ENCODE assay signal across 8 mouse cellular contexts in the genomic region with DNA sequence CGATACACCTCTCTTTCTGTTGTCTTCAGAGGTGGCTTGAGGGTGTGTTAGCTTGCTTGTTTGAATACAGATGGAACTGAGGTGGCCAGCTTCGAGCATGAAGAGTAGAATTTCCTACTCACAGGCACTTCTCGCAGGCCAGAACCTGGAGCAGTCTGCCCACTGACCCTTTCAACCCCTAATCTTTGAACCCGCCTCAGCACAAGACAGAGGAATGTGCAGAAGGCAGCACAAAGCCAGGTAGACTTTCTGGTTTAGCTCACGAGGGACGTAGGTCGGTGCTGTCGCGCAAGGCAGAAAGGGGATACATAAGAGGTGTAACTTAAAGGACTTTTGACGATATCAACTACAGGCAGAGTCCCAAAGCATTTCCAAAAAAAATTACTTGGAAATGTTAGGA. TPM values are rescaled to one million over a fixed set of nuclear protein-coding genes. Genes with fewer than 3 reads are reported as not detected.
A peak's percentile ranks its signal among the peaks of the same experiment; 100 is the strongest.
DNase-seq lines count a peak whose midpoint lies in the region; ATAC-seq and TF ChIP-seq lines count a peak whose summit lies in the region.

No protein-coding gene starts in this region.

- TF ChIP-seq POLR2A in CH12.LX (IDR thresholded peaks at IDR 0.05; ENCODE audit: low read depth, low read length), result no peak

- peak overlapping the region; percentile 68 for H3K4me2 ChIP-seq in CH12.LX (ENCODE audit: insufficient read depth, low read depth, poor library complexity, severe bottlenecking)
- peak overlapping the region; percentile 80 for H3K4me2 ChIP-seq in embryonic facial prominence, embryonic 12.5 days (replicated peaks)
- peak overlapping the region; percentile 68 for H3K4me2 ChIP-seq in intestine, embryonic 15.5 days (replicated peaks)
- H3K4me2 ChIP-seq in liver, embryonic 16.5 days (ENCODE audit: low read depth, low read length), result peak overlapping the region; percentile 95

- no peak overlapping the region for H3K27ac ChIP-seq in CH12.LX (ENCODE audit: insufficient read depth, low read depth)
- no peak overlapping the region for H3K27ac ChIP-seq in embryonic facial prominence, embryonic 12.5 days
- peak overlapping the region; percentile 89 for H3K27ac ChIP-seq in intestine, embryonic 15.5 days
- no peak overlapping the region for H3K27ac ChIP-seq in liver, embryonic 16.5 days (ENCODE audit: low read length)

- TF ChIP-seq RAD21 in CH12.LX (IDR thresholded peaks at IDR 0.05; ENCODE audit: low read depth, low read length), result no peak

- peak overlapping the region; percentile 65 for H3K9ac ChIP-seq in CH12.LX (ENCODE audit: insufficient read depth, low read depth)
- H3K9ac ChIP-seq in embryonic facial prominence, embryonic 12.5 days, result peak overlapping the region; percentile 72
- peak overlapping the region; percentile 88 for H3K9ac ChIP-seq in intestine, embryonic 15.5 days
- peak overlapping the region; percentile 76 for H3K9ac ChIP-seq in liver, embryonic 16.5 days (ENCODE audit: low read depth, low read length)

- no peak for TF ChIP-seq CTCF in CH12.LX (conservative IDR thresholded peaks at IDR 0.05 in 1 of 2, IDR thresholded peaks at IDR 0.05 in 1 of 2; ENCODE audit: low read depth in 2 of 2, low read length in 2 of 2)

- peaks cover 0 to 19% of the 10 kb centered on the region in 2 experiments; a peak in 2 of 4 replicates for H3K4me1 ChIP-seq in CH12.LX (ENCODE audit: control insufficient read depth in 1 of 2, insufficient read depth in 2 of 2)
- peaks cover 48% of the 10 kb centered on the region for H3K4me1 ChIP-seq in embryonic facial prominence, embryonic 12.5 days
- H3K4me1 ChIP-seq in intestine, embryonic 15.5 days (replicated peaks), result peaks cover 33% of the 10 kb centered on the region; the same call in 1 of the 2 replicates
- peaks cover 13% of the 10 kb centered on the region for H3K4me1 ChIP-seq in liver, embryonic 16.5 days (ENCODE audit: control insufficient read depth, low read depth, low read length)

- peak overlapping the region; percentile 50 to 87 (median 69) for H3K4me3 ChIP-seq in CH12.LX (replicated peaks in 1 of 3; ENCODE audit: low read depth in 2 of 3, low read length in 2 of 3, poor library complexity in 1 of 3)
- H3K4me3 ChIP-seq in embryonic facial prominence, embryonic 12.5 days, result peak overlapping the region; percentile 73
- peak overlapping the region; percentile 85 for H3K4me3 ChIP-seq in intestine, embryonic 15.5 days (replicated peaks)
- H3K4me3 ChIP-seq in liver, embryonic 16.5 days (ENCODE audit: low read depth, low read length), result peak overlapping the region; percentile 76

- no peak for ATAC-seq in embryonic facial prominence, embryonic 12.5 days (ENCODE audit: insufficient number of reproducible peaks, insufficient read depth, low FRiP score, low TSS enrichment)
- ATAC-seq in intestine, embryonic 15.5 days, result peak; percentile 26
- no peak for ATAC-seq in liver, embryonic 16.5 days (ENCODE audit: low read depth)

- no peak for TF ChIP-seq EP300 in CH12.LX (IDR thresholded peaks at IDR 0.05; ENCODE audit: low read length)

- H3K27me3 ChIP-seq in CH12.LX (replicated peaks), result peaks cover 12% of the 10 kb centered on the region
- no peaks in the 10 kb centered on the region for H3K27me3 ChIP-seq in embryonic facial prominence, embryonic 12.5 days
- no peaks in the 10 kb centered on the region for H3K27me3 ChIP-seq in intestine, embryonic 15.5 days (replicated peaks)
- H3K27me3 ChIP-seq in liver, embryonic 16.5 days (ENCODE audit: control insufficient read depth, insufficient read depth, low read depth, low read length), result no peaks in the 10 kb centered on the region

- peaks cover 0 to 10% of the 10 kb centered on the region in 2 experiments for H3K36me3 ChIP-seq in CH12.LX (replicated peaks in 1 of 2; ENCODE audit: control insufficient read depth in 1 of 2, insufficient read depth in 1 of 2, low read length in 1 of 2)
- no peaks in the 10 kb centered on the region for H3K36me3 ChIP-seq in embryonic facial prominence, embryonic 12.5 days
- no peaks in the 10 kb centered on the region; the same call in 1 of the 2 replicates for H3K36me3 ChIP-seq in intestine, embryonic 15.5 days
- no peaks in the 10 kb centered on the region for H3K36me3 ChIP-seq in liver, embryonic 16.5 days (ENCODE audit: control insufficient read depth, insufficient read depth)

- dilution Hi-C loops in CH12.LX (cut with MboI; ENCODE audit: extremely low pct_ligation_motif_present, extremely low pct_unique_long_range_greater_than_20kb, low sequenced_read_pairs), result no loop called here

- H3K79me2 ChIP-seq in CH12.LX (replicated peaks; ENCODE audit: control insufficient read depth, extremely low read depth, insufficient read depth, poor library complexity, severe bottlenecking), result peaks cover 5% of the 10 kb centered on the region

- 2% methylated on average over 10 of the region's 10 CpGs for WGBS in embryonic facial prominence, embryonic 12.5 days
- 2% methylated on average over 10 of the region's 10 CpGs for WGBS in intestine, embryonic 15.5 days
- WGBS in liver, embryonic 16.5 days (ENCODE audit: insufficient replicate concordance), result 8% methylated on average over 10 of the region's 10 CpGs

- in situ Hi-C loops in CH12.LX (cut with MboI; ENCODE audit: low pct_ligation_motif_present, low pct_unique_long_range_greater_than_20kb, low sequenced_read_pairs), result no loop called here

- no peaks in the 10 kb centered on the region for H3K9me3 ChIP-seq in CH12.LX (replicated peaks; ENCODE audit: low read length)
- H3K9me3 ChIP-seq in embryonic facial prominence, embryonic 12.5 days, result no peaks in the 10 kb centered on the region
- H3K9me3 ChIP-seq in intestine, embryonic 15.5 days, result no peaks in the 10 kb centered on the region
- no peaks in the 10 kb centered on the region for H3K9me3 ChIP-seq in liver, embryonic 16.5 days (replicated peaks; ENCODE audit: control insufficient read depth, low read length)

- DNase-seq in adrenal gland, adult (ENCODE audit: inconsistent age in 2 of 2, low spot score in 1 of 2), result peak; percentile 24 to 72
- DNase-seq in adrenal gland, postnatal 25 days, result no peak
- DNase-seq in CH12.LX (ENCODE audit: extremely low read depth), result no peak
- DNase-seq in thymus, postnatal 4 days, result peak; percentile 32
- no peak for DNase-seq in urinary bladder, postnatal 25 days (ENCODE audit: low spot score)

TF ChIP-seq in CH12.LX, 34 proteins besides CTCF, POLR2A, EP300 and RAD21:
- TF ChIP-seq GABPA (IDR thresholded peaks at IDR 0.05; ENCODE audit: insufficient replicate concordance, low read depth, low read length) (no peak), SIN3A (IDR thresholded peaks at IDR 0.05; ENCODE audit: low read length) (no peak), MAFK (IDR thresholded peaks at IDR 0.05; ENCODE audit: insufficient replicate concordance, low read length) (no peak), CHD2 (IDR thresholded peaks at IDR 0.05; ENCODE audit: low read length) (no peak), HCFC1 (IDR thresholded peaks at IDR 0.05; ENCODE audit: low read depth, low read length) (no peak), SMC3 (IDR thresholded peaks at IDR 0.05; ENCODE audit: low read depth, low read length) (no peak), MAZ (IDR thresholded peaks at IDR 0.05; ENCODE audit: low read depth, low read length) (no peak), KAT2A (IDR thresholded peaks at IDR 0.05; ENCODE audit: insufficient replicate concordance, low read length) (no peak), USF1 (IDR thresholded peaks at IDR 0.05; ENCODE audit: low read depth, low read length) (no peak), MEF2A (IDR thresholded peaks at IDR 0.05; ENCODE audit: borderline replicate concordance, low read depth, low read length) (no peak), ELF1 (IDR thresholded peaks at IDR 0.05; ENCODE audit: low read depth, low read length) (no peak), JUND (conservative IDR thresholded peaks at IDR 0.05; ENCODE audit: low read depth, low read length) (no peak), ETS1 (conservative IDR thresholded peaks at IDR 0.05; ENCODE audit: low read depth, low read length) (no peak)

RNA-seq across cellular contexts. Expression of gene Arhgap10, which starts 0.9 kb away (rescaled TPM):
- 28.9 and 34.3 TPM in 2 replicates for total RNA-seq in adrenal gland, postnatal 25 days (2021)
- total RNA-seq in CH12.LX (2012; rRNA removed) (5.2 and 5.9 TPM in 2 replicates), CH12.LX (2014; rRNA removed) (2.7 and 3.1 TPM in 2 replicates)
- polyA plus RNA-seq in CH12.LX (2012; ENCODE audit: insufficient read length, low read depth), result 3.9 and 4.8 TPM in 2 replicates
- 24.3 and 24.8 TPM in 2 replicates for polyA plus RNA-seq in embryonic facial prominence, embryonic 12.5 days (2016; fragmentation: Nextera tagmentation; extraction: Ambion mirVana)
- 25.8 and 30.9 TPM in 2 replicates for polyA plus RNA-seq in intestine, embryonic 15.5 days (2015; fragmentation: Nextera tagmentation; extraction: Ambion mirVana)
- polyA plus RNA-seq in liver, embryonic 16.5 days (2015; fragmentation: Nextera tagmentation; extraction: Ambion mirVana), result 5.7 and 7.0 TPM in 2 replicates

RNA-seq across cellular contexts. Expression of gene Prmt9, which starts 32.4 kb away (rescaled TPM):
- total RNA-seq in adrenal gland, postnatal 25 days (2021), result 20.2 and 21.3 TPM in 2 replicates
- 14.3 and 16.1 TPM in 2 replicates for total RNA-seq in CH12.LX (2012; rRNA removed)
- 16.9 and 17.4 TPM in 2 replicates for total RNA-seq in CH12.LX (2014; rRNA removed)
- polyA plus RNA-seq in CH12.LX (2012; ENCODE audit: insufficient read length, low read depth), result 13.8 and 14.2 TPM in 2 replicates
- polyA plus RNA-seq in embryonic facial prominence, embryonic 12.5 days (2016; fragmentation: Nextera tagmentation; extraction: Ambion mirVana), result 25.0 and 25.7 TPM in 2 replicates
- 16.6 and 16.9 TPM in 2 replicates for polyA plus RNA-seq in intestine, embryonic 15.5 days (2015; fragmentation: Nextera tagmentation; extraction: Ambion mirVana)
- polyA plus RNA-seq in liver, embryonic 16.5 days (2015; fragmentation: Nextera tagmentation; extraction: Ambion mirVana), result 7.2 and 7.3 TPM in 2 replicates

Comparison
In these comparisons a context has a peak if more than half of its experiments do, and no peak if none do; other contexts are left out.
1. DNase-seq: peak in adrenal gland, adult (2 of 2) and thymus, postnatal 4 days (single experiment); none in adrenal gland, postnatal 25 days (single experiment), CH12.LX (single experiment) and urinary bladder, postnatal 25 days (single experiment).
2. Peak in every context shown above with its lines, with median percentiles within 50 percentile points of each other: H3K4me2 ChIP-seq, H3K4me3 ChIP-seq and H3K9ac ChIP-seq.